Mouse (Mus musculus) MEL (cell line): ENCODE measurements around the gene Filip1l.

Experiments
- CTCF ChIP-seq, 3 experiments: IDR thresholded peaks in 2 of 3; conservative IDR thresholded peaks in 1 of 3; 2 replicates each; pipeline ENCODE4 v1.5.1; 2011 to 2012; ENCODE audit warnings: low read length in 3 of 3, low read depth in 2 of 3, mild to moderate bottlenecking in 2 of 3, improper control_type of control experiment in 1 of 3, inconsistent platforms in 1 of 3, mixed read lengths in 1 of 3, moderate library complexity in 1 of 3; ENCODE audit not compliant: control insufficient read depth in 1 of 3, insufficient read depth in 1 of 3, poor library complexity in 1 of 3, severe bottlenecking in 1 of 3
- E2F4 ChIP-seq: IDR thresholded peaks from 2 replicates; pipeline ENCODE4 v1.6.1; 2011; ENCODE audit warnings: low read depth, low read length, improper control_type of control experiment, borderline replicate concordance
- MAFK ChIP-seq: IDR thresholded peaks from 2 replicates; pipeline ENCODE4 v1.6.1; 2011; ENCODE audit warnings: low read depth, mild to moderate bottlenecking, low read length, improper control_type of control experiment, borderline replicate concordance
- RCOR1 ChIP-seq: IDR thresholded peaks from 2 replicates; pipeline ENCODE4 v1.6.1; 2012; ENCODE audit warnings: low read depth, mild to moderate bottlenecking, inconsistent platforms, low read length, improper control_type of control experiment

GRCm38 (mm10) chr16:57601031-57601430 is 248.1 kb downstream of the Filip1l start:
- TF ChIP-seq CTCF (IDR thresholded peaks at IDR 0.05 in 2 of 3, conservative IDR thresholded peaks at IDR 0.05 in 1 of 3; ENCODE audit: control insufficient read depth in 1 of 3, insufficient read depth in 1 of 3, low read depth in 2 of 3, low read length in 3 of 3, poor library complexity in 1 of 3, severe bottlenecking in 1 of 3), result no peak
- TF ChIP-seq MAFK, result no peak
- TF ChIP-seq E2F4, result no peak
- no peak for TF ChIP-seq RCOR1
